Mouse (Mus musculus) duodenum, adult 2 months (tissue): ENCODE measurements around the gene Bbip1. TPM values are rescaled to one million over a fixed set of nuclear protein-coding genes. Genes with fewer than 3 reads are reported as not detected.

Source experiments
- polyA plus RNA-seq: library from polyadenylated mRNA; depleted of rRNA; stranded (reverse); fragments of >200 nt; gene quantifications from 2 replicates; pipeline ENCODE4 v1.2.3, GENCODE M21; 2012; ENCODE audit warnings: low replicate concordance; rRNA removed

Bbip1 gene
- 0.56 and 1.2 TPM in 2 replicates for polyA plus RNA-seq

GRCm38 (mm10) chr19:53943802-53944785, at the start of gene Bbip1, which contains the start of gene Shoc2:
Gene Bbip1 (minus strand): TSS chr19:53944627.
Gene Shoc2 (plus strand): TSS chr19:53944306.

GRCm38 (mm10) chr19:53892061-53892460, 52.4 kb downstream of the Bbip1 start, which contains the start of gene Pdcd4:
Gene Pdcd4 (plus strand): TSS chr19:53892231.

Other genes starting within 250 kb of the Bbip1 start
- gene Pdcd4, start 52.4 kb downstream of the Bbip1 start, polyA plus RNA-seq: 1.2 and 2.1 TPM in 2 replicates
- 3.3 and 5.1 TPM in 2 replicates for gene Shoc2, start 321 bp downstream of the Bbip1 start, polyA plus RNA-seq
- 9.4 and 14.6 TPM in 2 replicates for gene Adra2a, start 99.5 kb upstream of the Bbip1 start, polyA plus RNA-seq